Mouse (Mus musculus) stomach, embryonic 16.5 days (tissue): ENCODE data around the gene Csrnp3. TPM values are rescaled to one million over a fixed set of nuclear protein-coding genes. Genes with fewer than 3 reads are reported as not detected.

Source experiments
- ATAC-seq: fragments of 200-750 bp; cut with Nextera tagmentation; 2 replicates; pipeline ENCODE4 v1.8.0; 2017; ENCODE audit warnings: moderate number of reproducible peaks, moderate TSS enrichment; ENCODE audit not compliant: insufficient read depth, low FRiP score
- H3K27ac ChIP-seq: fragments of 300-500 bp; sonication (generic); 2 replicates; pipeline ENCODE4 v1.5.1; 2014; ENCODE audit warnings: low read length
- H3K27me3 ChIP-seq: fragments of 300-500 bp; sonication (generic); 2 replicates; pipeline ENCODE4 v1.6.1; 2014; ENCODE audit warnings: low read length, control low read depth, mixed read lengths; ENCODE audit not compliant: control insufficient read depth, insufficient read depth
- H3K36me3 ChIP-seq: fragments of 300-500 bp; sonication (generic); 2 replicates; pipeline ENCODE4 v1.6.1; 2014; ENCODE audit warnings: low read length; ENCODE audit not compliant: control insufficient read depth, insufficient read depth
- H3K4me1 ChIP-seq: fragments of 300-500 bp; sonication (generic); 2 replicates; pipeline ENCODE4 v1.6.1; 2014; ENCODE audit warnings: low read length, control low read depth, mixed read lengths; ENCODE audit not compliant: control insufficient read depth, insufficient read depth
- H3K4me2 ChIP-seq: fragments of 300-500 bp; sonication (generic); 2 replicates; pipeline ENCODE4 v1.6.1; 2014; ENCODE audit warnings: low read depth, low read length, mixed read lengths
- H3K4me3 ChIP-seq: fragments of 300-500 bp; sonication (generic); replicated peaks from 2 replicates; pipeline ENCODE4 v1.5.1; 2014; ENCODE audit warnings: mild to moderate bottlenecking, low read length
- H3K9ac ChIP-seq: fragments of 300-500 bp; sonication (generic); 2 replicates; pipeline ENCODE4 v1.6.1; 2014; ENCODE audit warnings: low read length
- H3K9me3 ChIP-seq: fragments of 300-500 bp; sonication (generic); replicated peaks from 2 replicates; pipeline ENCODE4 v1.6.1; 2016; ENCODE audit warnings: low read length, control low read depth; ENCODE audit not compliant: control insufficient read depth
- WGBS: fragments of 180-500 bp; shearing (Covaris S2); extraction: QIAGEN DNeasy Blood & Tissue Kit; methylation state at CpG from one replicate; pipeline ENCODE4 v1.1.7; 2014; 5-methylcytosine and 5-hydroxymethylcytosine counted together
- polyA plus RNA-seq: library from polyadenylated mRNA; unstranded; fragments of >200 nt; fragmentation: Nextera tagmentation; extraction: Ambion mirVana; gene quantifications from 2 replicates; pipeline ENCODE4 v1.2.1, GENCODE M21; 2015

The Csrnp3 gene
- polyA plus RNA-seq, 1 experiment from 2014 or later: 1.3 TPM

DNA sequence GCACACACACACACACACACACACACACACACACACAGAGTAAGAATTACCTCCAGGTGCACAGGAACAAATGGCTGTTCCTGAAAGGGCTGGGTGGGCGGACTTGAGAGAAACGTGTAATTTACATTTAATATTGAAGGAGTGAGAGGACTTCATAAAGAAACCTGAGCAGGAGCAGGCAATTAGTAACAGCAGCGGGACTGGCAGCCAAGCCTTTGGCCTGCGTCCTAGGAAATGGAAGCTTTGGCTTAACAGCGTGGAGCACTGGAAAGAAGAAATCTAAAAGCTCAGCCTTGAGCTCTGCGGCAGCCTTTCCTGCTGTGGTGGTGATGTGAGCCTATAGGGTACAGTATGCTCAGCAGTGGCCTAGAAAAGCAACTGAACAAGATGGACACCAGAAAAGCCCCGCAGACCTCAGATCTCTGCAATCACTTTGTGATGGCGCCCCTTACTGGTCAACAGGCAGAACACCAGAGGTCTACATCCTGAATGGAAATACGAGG, 196.4 kb downstream of the Csrnp3 start:
- H3K9me3 ChIP-seq: no peaks in the 10 kb centered on the region
- H3K27ac ChIP-seq: no peak overlapping the region
- WGBS: 73% methylated on average over 9 of the region's 9 CpGs
- H3K4me1 ChIP-seq: no peaks in the 10 kb centered on the region
- no peak overlapping the region for H3K4me3 ChIP-seq
- no peaks in the 10 kb centered on the region for H3K27me3 ChIP-seq
- no peaks in the 10 kb centered on the region for H3K36me3 ChIP-seq
- no peak overlapping the region for H3K4me2 ChIP-seq
- no peak for ATAC-seq
- no peak overlapping the region for H3K9ac ChIP-seq

- Histone ChIP-seq H3K27me3 (no peaks in the 10 kb centered on the region), H3K9ac (no peak overlapping the region), H3K9me3 (no peaks in the 10 kb centered on the region), H3K27ac (no peak overlapping the region), H3K4me2 (no peak overlapping the region), H3K36me3 (no peaks in the 10 kb centered on the region), H3K4me3 (no peak overlapping the region), H3K4me1 (no peaks in the 10 kb centered on the region)
- no peak for ATAC-seq
- WGBS: 67% methylated on average over 17 of the region's 17 CpGs
These were observed 198.2 kb downstream of the Csrnp3 start for GRCm38 (mm10) chr2:66043441-66044404.

GRCm38 (mm10) chr2:66044405-66045089, 199.0 kb downstream of the Csrnp3 start:
- WGBS: 91% methylated on average over 12 of the region's 12 CpGs
- no peak overlapping the region for H3K27ac ChIP-seq
- no peaks in the 10 kb centered on the region for H3K27me3 ChIP-seq
- H3K9ac ChIP-seq: no peak overlapping the region
- H3K4me3 ChIP-seq: no peak overlapping the region
- no peak for ATAC-seq
- H3K36me3 ChIP-seq: no peaks in the 10 kb centered on the region
- H3K9me3 ChIP-seq: no peaks in the 10 kb centered on the region
- no peaks in the 10 kb centered on the region for H3K4me1 ChIP-seq
- H3K4me2 ChIP-seq: no peak overlapping the region

- Histone ChIP-seq H3K9ac (no peak overlapping the region), H3K27me3 (no peaks in the 10 kb centered on the region), H3K4me2 (no peak overlapping the region), H3K4me3 (no peak overlapping the region), H3K9me3 (no peaks in the 10 kb centered on the region), H3K27ac (no peak overlapping the region), H3K36me3 (no peaks in the 10 kb centered on the region), H3K4me1 (no peaks in the 10 kb centered on the region)
- ATAC-seq: no peak
- WGBS: 81% methylated on average over 10 of the region's 10 CpGs
These were observed 217.7 kb downstream of the Csrnp3 start for GRCm38 (mm10) chr2:66063291-66063690.

GRCm38 (mm10) chr2:66069454-66069853, 223.9 kb downstream of the Csrnp3 start:
- H3K4me3 ChIP-seq: no peak overlapping the region
- no peak overlapping the region for H3K4me2 ChIP-seq
- no peaks in the 10 kb centered on the region for H3K4me1 ChIP-seq
- no peak overlapping the region for H3K9ac ChIP-seq
- no peaks in the 10 kb centered on the region for H3K27me3 ChIP-seq
- no peak overlapping the region for H3K27ac ChIP-seq
- H3K36me3 ChIP-seq: no peaks in the 10 kb centered on the region
- H3K9me3 ChIP-seq: no peaks in the 10 kb centered on the region
- 36% methylated on average over 6 of the region's 6 CpGs for WGBS
- ATAC-seq: no peak

DNA sequence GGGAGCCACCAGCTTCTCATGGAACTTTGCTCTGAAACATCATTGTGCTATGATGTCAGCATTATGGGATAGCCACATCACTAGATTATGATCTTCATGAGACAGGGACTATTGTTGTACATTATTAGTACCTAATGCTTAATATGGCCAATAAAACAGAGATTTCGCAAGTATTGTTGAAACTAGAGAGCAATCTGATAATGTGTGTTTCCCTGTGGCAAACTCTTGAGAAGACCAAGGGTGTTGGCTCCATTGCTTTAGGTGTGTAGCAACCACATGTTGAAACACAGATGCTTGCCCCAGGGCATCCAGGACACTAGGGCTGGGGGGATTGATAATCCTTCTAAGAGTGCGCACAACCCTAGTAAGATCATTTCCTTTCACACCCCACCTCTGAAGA, 235.2 kb downstream of the Csrnp3 start:
- WGBS: 93% methylated on average over 2 of the region's 2 CpGs

More for the DNA sequence above, 235.2 kb downstream of the Csrnp3 start:
- Histone ChIP-seq H3K9me3 (no peaks in the 10 kb centered on the region), H3K9ac (no peak overlapping the region), H3K27ac (no peak overlapping the region), H3K27me3 (no peaks in the 10 kb centered on the region), H3K4me1 (no peaks in the 10 kb centered on the region), H3K4me2 (no peak overlapping the region), H3K4me3 (no peak overlapping the region), H3K36me3 (no peaks in the 10 kb centered on the region)
- no peak for ATAC-seq

Other genes with a start within 250 kb of the Csrnp3 start
- gene Scn2a, start 225.0 kb upstream of the Csrnp3 start, polyA plus RNA-seq: 3.3 and 3.7 TPM in 2 replicates